Comparison of ENCODE assay signal across 8 mouse cellular contexts in genomic region chr3:115714671-115715651, GRCm38 (mm10). TPM values are rescaled to one million over a fixed set of nuclear protein-coding genes. Genes with fewer than 3 reads are reported as not detected.
A peak's percentile ranks its signal among the peaks of the same experiment; 100 is the strongest.
DNase-seq lines count a peak whose midpoint lies in the region; ATAC-seq and TF ChIP-seq lines count a peak whose summit lies in the region.

TSS of gene S1pr1 (minus strand) at chr3:115715072.

- H3K4me2 ChIP-seq in forebrain, postnatal 0 days (ENCODE audit: low read depth) = peak within 1 kb of the TSS; percentile 93
- peak within 1 kb of the TSS; percentile 90 for H3K4me2 ChIP-seq in lung, embryonic 15.5 days

- peak within 1 kb of the TSS; percentile 68 for H3K27ac ChIP-seq in forebrain, postnatal 0 days (ENCODE audit: low read depth, low read length)
- H3K27ac ChIP-seq in layer of hippocampus, adult 2 months = peak within 1 kb of the TSS; percentile 94
- peak within 1 kb of the TSS; percentile 86 for H3K27ac ChIP-seq in lung, embryonic 15.5 days

- intact Hi-C loops in heart, postnatal 36 days (cut with DNase I) = loop anchor here (1.0 to 5.0 kb wide), 4 partner anchors 78 to 222 kb away; partner anchors contain the start of gene Dph5

- H3K4me3 ChIP-seq in G1E (ENCODE audit: low read depth, low read length) = peak within 1 kb of the TSS; percentile 81
- peak within 1 kb of the TSS; percentile 56 for H3K4me3 ChIP-seq in forebrain, postnatal 0 days (ENCODE audit: low read depth, low read length)
- peak within 1 kb of the TSS; percentile 54 for H3K4me3 ChIP-seq in layer of hippocampus, adult 2 months
- peak within 1 kb of the TSS; percentile 63 for H3K4me3 ChIP-seq in lung, embryonic 15.5 days

- 2% methylated on average over 51 of the region's 51 CpGs for WGBS in forebrain, postnatal 0 days
- whole genome bisulfite sequencing in lung, embryonic 15.5 days = 1% methylated on average over 51 of the region's 51 CpGs

- H3K9me3 ChIP-seq in G1E (replicated peaks) = no peaks in the 10 kb centered on the region
- no peaks in the 10 kb centered on the region for H3K9me3 ChIP-seq in forebrain, postnatal 0 days (ENCODE audit: low read length)
- H3K9me3 ChIP-seq in lung, embryonic 15.5 days = no peaks in the 10 kb centered on the region

- peak within 1 kb of the TSS; percentile 45 for H3K9ac ChIP-seq in forebrain, postnatal 0 days
- H3K9ac ChIP-seq in lung, embryonic 15.5 days = peak within 1 kb of the TSS; percentile 74

- H3K36me3 ChIP-seq in G1E (replicated peaks) = peaks cover 14% of the 10 kb centered on the region
- H3K36me3 ChIP-seq in forebrain, postnatal 0 days (ENCODE audit: insufficient read depth) = no peaks in the 10 kb centered on the region
- no peaks in the 10 kb centered on the region for H3K36me3 ChIP-seq in lung, embryonic 15.5 days

- H3K4me1 ChIP-seq in G1E (ENCODE audit: insufficient read depth, low read depth, low read length) = peaks cover 53% of the 10 kb centered on the region
- no peaks in the 10 kb centered on the region for H3K4me1 ChIP-seq in forebrain, postnatal 0 days (ENCODE audit: insufficient read depth)
- peaks cover 10% of the 10 kb centered on the region for H3K4me1 ChIP-seq in lung, embryonic 15.5 days

- peak; percentile 9 for ATAC-seq in G1E (ENCODE audit: extremely low read depth, insufficient number of reproducible peaks, low FRiP score, poor library complexity, severe bottlenecking)
- ATAC-seq in forebrain, postnatal 0 days = peak; percentile 88
- peak; percentile 94 for ATAC-seq in lung, embryonic 15.5 days (ENCODE audit: borderline replicate concordance, extremely low read depth, low FRiP score, low TSS enrichment)

- no peak for TF ChIP-seq CTCF in G1E (IDR thresholded peaks at IDR 0.05; ENCODE audit: low read depth, low read length)
- TF ChIP-seq CTCF in forebrain, postnatal 0 days (IDR thresholded peaks at IDR 0.05; ENCODE audit: low read depth) = peak; percentile 25; the same call in 1 of the 2 replicates
- peak; percentile 55 for TF ChIP-seq CTCF in layer of hippocampus, adult 2 months (conservative IDR thresholded peaks at IDR 0.05)

- peak; percentile 55 for DNase-seq in G1E (ENCODE audit: low spot score)
- peak; percentile 30 to 38 for DNase-seq in cerebellum, adult 18-20 months
- peak; percentile 75 for DNase-seq in forebrain, postnatal 0 days
- DNase-seq in heart, postnatal 36 days = peak; percentile 82 to 85
- DNase-seq in layer of hippocampus, adult 2 months (ENCODE audit: low spot score in 2 of 2) = peak; percentile 43 to 74
- peak; percentile 57 for DNase-seq in ovary, adult 18-20 months (ENCODE audit: low spot score)
- DNase-seq in thymus, postnatal 14 days = peak; percentile 76

- H3K27me3 ChIP-seq in G1E (ENCODE audit: insufficient read depth, low read length) = peaks cover 5% of the 10 kb centered on the region
- peaks cover 3% of the 10 kb centered on the region for H3K27me3 ChIP-seq in forebrain, postnatal 0 days (ENCODE audit: insufficient read depth, low read length)
- no peaks in the 10 kb centered on the region; the same call in 1 of the 2 replicates for H3K27me3 ChIP-seq in lung, embryonic 15.5 days

RNA-seq across cellular contexts. Expression of gene S1pr1, which starts in this region (rescaled TPM):
- 5.0 and 5.5 TPM in 2 replicates for total RNA-seq in G1E (2014; fragmentation: Nextera tagmentation)
- 2.1 and 2.6 TPM in 2 replicates for total RNA-seq in G1E (2017)
- polyA plus RNA-seq in G1E (2012) = 0.17 and 0.26 TPM in 2 replicates
- total RNA-seq in forebrain, postnatal 0 days (2014; rRNA removed) = 31.2 and 38.7 TPM in 2 replicates
- polyA plus RNA-seq in forebrain, postnatal 0 days (2015; fragmentation: Nextera tagmentation; extraction: Ambion mirVana) = 25.9 and 31.7 TPM in 2 replicates
- 10 to 100 TPM; 48.3 to 50.2 TPM for total RNA-seq in heart, postnatal 36 days (2021)
- total RNA-seq in layer of hippocampus, adult 2 months (2021) = 100 to 1,000 TPM in 1 of 2 experiments, 10 to 100 TPM in 1; 92.8 to 108 TPM
- 32.0 and 34.2 TPM in 2 replicates for polyA plus RNA-seq in lung, embryonic 15.5 days (2015; fragmentation: Nextera tagmentation; extraction: Ambion mirVana)

Comparison
In these comparisons a context has a peak if more than half of its experiments do, and no peak if none do; other contexts are left out.
1. Peak in every context shown above with its lines: DNase-seq, ATAC-seq, H3K4me3 ChIP-seq and H3K27ac ChIP-seq.
2. RNA of gene S1pr1 (polyA plus RNA-seq): 32.0 to 34.2 TPM in lung, embryonic 15.5 days and 25.9 to 31.7 TPM in forebrain, postnatal 0 days; 0.17 to 0.26 TPM in G1E; every median in the first group is over 10 times any median in the second.
3. ATAC-seq: peak in every context shown above with its lines; median percentile 94 in lung, embryonic 15.5 days; 88 in forebrain, postnatal 0 days; 9 in G1E.